Mouse (Mus musculus): Measurements from ENCODE around the gene Asic2. TPM values are rescaled to one million over a fixed set of nuclear protein-coding genes. Genes with fewer than 3 reads are reported as not detected.
"Not testable (repeated sequence)": the region's sequence is repeated elsewhere in the genome, so short reads cannot be mapped to it uniquely, and the experiment has no call there.

Gene Asic2
- polyA plus RNA-seq, 1 experiment = 2.3 TPM

GRCm38 (mm10) chr11:81331977-81332376 lies 636.3 kb downstream of the Asic2 start:
- DNase-seq (ENCODE audit: low read depth) = no peak

- DNase-seq (ENCODE audit: low read depth) = no peak
Measured at GRCm38 (mm10) chr11:81330982-81331381, 637.3 kb downstream of the Asic2 start.

GRCm38 (mm10) chr11:81328088-81328487 lies 640.2 kb downstream of the Asic2 start:
- DNase-seq (ENCODE audit: low read depth) = no peak

GRCm38 (mm10) chr11:81323146-81323545 lies 645.1 kb downstream of the Asic2 start:
- DNase-seq (ENCODE audit: low read depth) = no peak

- DNase-seq (ENCODE audit: low read depth) = no peak
Measured at GRCm38 (mm10) chr11:81322466-81322865, 645.8 kb downstream of the Asic2 start.

- DNase-seq (ENCODE audit: low read depth) = no peak
Measured at GRCm38 (mm10) chr11:81290041-81290440, 678.2 kb downstream of the Asic2 start.

GRCm38 (mm10) chr11:81283185-81283584 lies 685.1 kb downstream of the Asic2 start:
- no peak for DNase-seq (ENCODE audit: low read depth)

- DNase-seq (ENCODE audit: low read depth) = no peak
Measured at GRCm38 (mm10) chr11:81280070-81280469, 688.2 kb downstream of the Asic2 start.

- no peak for DNase-seq (ENCODE audit: low read depth)
Measured at GRCm38 (mm10) chr11:81277406-81277805, 690.9 kb downstream of the Asic2 start.

GRCm38 (mm10) chr11:81272677-81273418 lies 695.4 kb downstream of the Asic2 start:
- no peak for DNase-seq (ENCODE audit: low read depth)

- no peak for DNase-seq (ENCODE audit: low read depth)
Measured at GRCm38 (mm10) chr11:81271422-81271821, 696.8 kb downstream of the Asic2 start.

GRCm38 (mm10) chr11:81270518-81270917 lies 697.7 kb downstream of the Asic2 start:
- no peak for DNase-seq (ENCODE audit: low read depth)

GRCm38 (mm10) chr11:81263757-81264156 lies 704.5 kb downstream of the Asic2 start:
- no peak for DNase-seq (ENCODE audit: low read depth)

- DNase-seq (ENCODE audit: low read depth) = no peak
Measured at GRCm38 (mm10) chr11:81263193-81263592, 705.1 kb downstream of the Asic2 start.

GRCm38 (mm10) chr11:81261259-81261658 lies 707.0 kb downstream of the Asic2 start:
- no peak for DNase-seq (ENCODE audit: low read depth)

GRCm38 (mm10) chr11:81241183-81241582 lies 727.1 kb downstream of the Asic2 start:
- DNase-seq (ENCODE audit: low read depth) = not testable (repeated sequence)

- no peak for DNase-seq (ENCODE audit: low read depth)
Measured at GRCm38 (mm10) chr11:81239966-81240681, 728.1 kb downstream of the Asic2 start.

GRCm38 (mm10) chr11:81239091-81239490 lies 729.2 kb downstream of the Asic2 start:
- DNase-seq (ENCODE audit: low read depth) = no peak

- DNase-seq (ENCODE audit: low read depth) = no peak
Measured at GRCm38 (mm10) chr11:81236070-81236469, 732.2 kb downstream of the Asic2 start.

GRCm38 (mm10) chr11:81223361-81223760 lies 744.9 kb downstream of the Asic2 start:
- DNase-seq (ENCODE audit: low read depth) = no peak

GRCm38 (mm10) chr11:81220786-81221185 lies 747.5 kb downstream of the Asic2 start:
- DNase-seq (ENCODE audit: low read depth) = no peak

- DNase-seq (ENCODE audit: low read depth) = no peak
Measured at GRCm38 (mm10) chr11:81205471-81205870, 762.8 kb downstream of the Asic2 start.

GRCm38 (mm10) chr11:81202578-81202977 lies 765.7 kb downstream of the Asic2 start:
- no peak for DNase-seq (ENCODE audit: low read depth)
